Mouse (Mus musculus) right cerebral cortex, postnatal 4 days (tissue): ENCODE results near the gene Uba1.
A peak's percentile ranks its signal among the peaks of the same experiment; 100 is the strongest.

Experiments
- DNase-seq: peaks from one replicate; pipeline ENCODE4 v3.0.0-alpha.2; 2022

The Uba1 gene

DNA sequence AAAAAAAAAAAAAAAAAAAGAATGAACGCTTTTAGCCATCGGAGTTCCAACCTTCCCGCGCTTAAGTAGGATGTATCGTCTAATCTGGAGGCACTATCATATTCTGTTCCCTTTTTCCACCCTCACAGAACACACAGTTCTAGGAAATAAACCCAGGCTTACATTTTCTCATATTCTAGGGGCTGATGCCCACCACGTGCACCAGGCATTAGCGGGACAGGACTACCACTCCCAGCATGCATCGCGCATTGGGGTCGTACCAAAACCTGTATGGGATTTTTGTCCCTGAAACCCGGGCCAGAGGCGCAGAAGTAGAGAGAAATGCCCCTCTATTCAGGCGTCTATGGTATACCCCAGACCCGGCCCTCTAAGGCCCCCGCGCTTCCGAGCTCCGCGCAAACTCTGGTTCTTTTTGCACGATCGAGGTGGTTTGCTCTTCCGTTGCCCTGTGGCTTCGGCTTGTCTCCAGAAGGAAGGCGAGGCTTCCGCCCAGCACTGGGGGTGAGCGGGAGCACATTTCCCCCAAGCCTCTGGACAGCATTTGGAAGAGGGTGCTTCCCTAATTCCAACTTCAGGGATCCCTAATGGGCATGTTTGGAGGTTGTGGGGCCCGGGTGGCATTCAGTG, at the start of gene Uba1:
Gene Uba1 (plus strand): TSS at position 301 of the 627 bp plus-strand sequence.
- peak; percentile 73 for DNase-seq

DNA sequence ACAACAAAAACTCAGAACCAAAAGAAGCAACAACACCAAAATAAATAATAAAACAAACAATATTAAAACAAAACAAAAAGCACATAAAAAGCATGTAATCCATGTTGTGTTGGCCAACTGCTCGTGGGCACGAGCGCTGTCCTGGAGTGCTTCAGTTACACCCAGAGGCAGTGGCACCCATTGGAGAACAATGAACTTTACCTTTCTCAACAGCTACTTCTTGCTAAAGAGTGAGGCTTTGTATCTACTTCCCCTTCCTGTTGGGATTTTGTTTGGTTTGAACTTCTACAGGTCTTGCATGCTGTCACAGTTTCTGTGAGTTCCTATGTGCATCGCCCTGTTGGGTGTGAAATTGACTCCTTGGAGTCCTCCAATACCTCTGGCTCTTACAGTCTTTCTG, 49.6 kb upstream of the Uba1 start:
- no peak for DNase-seq

DNA sequence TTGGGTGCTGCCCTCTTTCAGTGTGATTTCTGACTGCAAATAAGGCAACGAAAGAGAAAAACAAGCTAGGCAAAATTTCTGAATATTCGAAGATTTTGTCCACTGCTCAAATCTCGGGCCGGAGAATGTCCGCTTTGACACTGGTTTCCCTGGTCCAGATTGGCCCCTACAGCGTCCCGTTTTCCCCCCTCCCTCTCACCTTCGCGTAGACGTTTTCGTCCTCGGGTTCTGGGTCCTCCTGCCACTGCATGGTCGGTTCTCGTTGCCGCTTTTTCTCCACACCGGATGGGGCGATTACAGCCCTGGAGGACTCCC, 41.3 kb upstream of the Uba1 start:
- no peak for DNase-seq

DNA sequence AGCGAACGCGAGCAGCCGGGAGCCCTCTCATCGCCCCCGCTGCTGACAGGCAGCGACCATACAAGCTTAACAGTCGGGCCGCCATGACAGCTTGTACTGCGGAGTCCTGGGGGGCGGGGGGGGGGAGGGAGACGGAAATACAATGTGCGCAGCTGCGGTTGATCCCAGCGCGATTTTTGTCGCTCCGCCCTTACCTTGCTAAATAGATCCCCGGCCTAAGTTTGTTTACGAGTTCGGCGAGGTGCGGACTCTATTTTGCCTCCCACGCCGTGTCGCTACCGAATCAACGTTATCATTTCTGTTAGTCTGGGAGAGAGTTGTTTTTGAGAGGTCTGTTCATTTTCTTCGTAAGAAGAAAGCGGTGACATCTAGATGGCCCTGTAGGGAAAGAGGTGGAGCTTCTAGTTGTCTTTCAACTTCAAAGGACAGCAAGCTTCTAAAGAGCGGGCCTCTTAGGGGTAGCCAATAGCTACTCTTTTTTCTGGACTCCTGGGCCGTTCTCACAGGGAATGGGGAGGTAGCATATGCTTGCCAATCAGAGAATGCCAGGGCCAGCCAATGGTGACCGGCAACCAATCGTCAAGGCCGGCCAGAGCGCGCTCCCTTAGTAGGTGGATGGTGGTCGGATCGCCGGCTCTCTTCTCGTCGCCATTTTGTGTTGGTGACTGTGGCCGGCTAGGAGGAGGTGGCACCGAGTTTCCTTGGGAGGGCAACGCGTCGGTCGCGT, 40.8 kb upstream of the Uba1 start, which contains the start of the genes Rbm10 and Ndufb11:
Gene Rbm10 (plus strand): TSS at position 328 of the 727 bp plus-strand sequence.
Gene Ndufb11 (minus strand): TSS at position 444 of the 727 bp plus-strand sequence.
- DNase-seq = peak; percentile 61

DNA sequence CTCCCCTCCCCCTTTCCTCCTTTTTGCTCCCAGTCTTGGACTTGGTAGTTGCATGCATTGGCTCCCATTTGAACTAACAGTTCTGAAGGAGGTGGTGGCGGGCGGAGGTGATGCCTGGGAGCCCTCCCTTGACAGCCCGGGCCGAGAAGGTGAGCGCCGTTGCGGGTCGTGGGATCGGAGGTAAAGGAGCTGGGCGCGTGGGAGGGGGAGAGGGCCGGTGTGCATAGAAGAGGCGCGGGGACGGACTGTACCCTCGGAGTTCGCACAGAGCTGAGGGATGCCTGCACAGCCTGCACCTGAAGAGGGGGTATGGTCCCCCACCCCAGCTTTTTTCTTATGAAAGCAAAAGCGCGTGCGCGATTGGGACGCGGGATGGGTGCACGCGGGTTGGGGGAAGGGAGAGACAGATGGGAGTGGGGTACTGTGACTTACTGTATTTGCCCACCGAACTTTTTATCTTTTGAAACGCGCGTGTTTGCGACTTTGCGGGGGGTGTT, 40.2 kb upstream of the Uba1 start:
- DNase-seq = peak; percentile 55

DNA sequence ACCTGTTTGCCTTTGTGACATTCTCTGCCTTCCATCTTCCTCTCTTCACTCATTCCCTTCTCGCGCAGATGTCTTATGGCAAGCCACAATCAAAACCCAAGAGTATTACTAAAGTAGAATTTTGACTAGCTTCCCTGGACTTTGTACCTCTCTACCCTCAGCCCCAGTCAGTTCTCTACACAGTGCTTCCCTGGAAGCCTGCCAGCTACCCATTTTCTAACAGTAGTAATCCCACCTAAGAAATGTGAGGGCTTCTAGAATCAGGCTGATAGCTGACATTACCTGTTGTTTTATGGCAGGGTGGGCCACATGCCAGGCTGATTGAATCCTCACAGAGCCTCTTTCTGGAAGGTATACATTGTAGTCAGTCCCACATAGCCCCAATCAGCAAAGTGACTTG, 20.0 kb upstream of the Uba1 start:
- DNase-seq = no peak

DNA sequence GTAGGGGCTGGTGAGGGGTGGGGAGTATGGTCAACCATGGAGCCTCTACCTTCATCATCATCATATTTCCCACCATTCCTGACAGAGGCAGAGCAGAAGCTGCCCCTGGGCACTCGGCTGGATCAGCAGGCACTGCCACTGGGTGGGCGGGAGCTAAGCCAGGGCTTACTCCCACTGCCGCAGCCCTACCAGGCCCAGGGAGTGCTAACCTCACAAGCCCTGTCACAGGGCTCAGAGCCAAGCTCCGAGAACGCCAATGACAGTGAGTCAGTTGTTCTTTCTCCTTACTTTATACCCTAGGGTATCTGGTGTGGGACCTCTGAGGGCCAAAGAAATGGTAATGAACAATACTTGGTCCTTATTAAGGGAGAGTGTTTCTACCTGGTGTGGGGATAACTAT, 13.3 kb upstream of the Uba1 start:
- no peak for DNase-seq

DNA sequence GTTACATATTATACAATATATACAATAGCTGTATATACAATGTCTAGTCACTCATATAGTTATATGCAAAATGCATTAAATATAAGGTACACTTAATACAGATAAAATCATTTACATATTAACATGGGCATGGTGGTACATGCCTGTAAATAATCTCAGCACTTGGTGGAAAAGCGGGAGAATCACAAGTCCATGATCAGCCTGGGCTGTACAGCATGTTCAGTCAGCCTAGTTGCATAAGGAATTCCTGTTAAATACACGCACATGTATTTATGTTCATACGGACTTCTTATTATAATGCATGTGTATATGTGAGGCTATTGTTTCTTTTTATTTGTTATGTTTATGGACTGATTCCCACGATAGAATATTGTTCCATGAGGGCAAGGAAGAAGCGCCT, 533 bp upstream of the Uba1 start:
- no peak for DNase-seq

DNA sequence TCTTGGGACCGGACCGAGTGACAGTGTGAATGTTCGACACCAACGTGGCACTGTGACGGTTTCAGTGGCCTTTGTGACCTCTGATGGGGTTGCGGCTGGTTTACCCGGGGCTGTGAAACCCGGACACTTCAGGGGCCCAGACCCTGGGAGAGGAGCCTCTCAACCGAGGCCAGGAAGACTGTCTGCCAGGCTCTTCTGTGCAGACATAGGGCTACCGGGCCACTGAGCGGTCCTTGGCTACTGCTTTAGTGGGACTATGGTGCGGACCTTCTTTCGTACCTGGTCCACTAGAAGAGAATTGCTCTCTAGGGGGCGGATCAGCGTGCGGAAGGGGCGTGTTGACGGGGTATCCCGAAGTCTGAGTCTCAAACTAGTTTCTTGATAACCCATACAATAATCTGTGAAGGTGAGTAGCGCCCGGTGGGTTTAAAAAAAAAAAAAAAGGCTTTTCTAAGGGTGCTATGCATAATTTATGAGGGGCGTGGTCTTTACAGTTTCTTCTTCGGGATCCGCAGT, 823 bp downstream of the Uba1 start:
- no peak for DNase-seq

DNA sequence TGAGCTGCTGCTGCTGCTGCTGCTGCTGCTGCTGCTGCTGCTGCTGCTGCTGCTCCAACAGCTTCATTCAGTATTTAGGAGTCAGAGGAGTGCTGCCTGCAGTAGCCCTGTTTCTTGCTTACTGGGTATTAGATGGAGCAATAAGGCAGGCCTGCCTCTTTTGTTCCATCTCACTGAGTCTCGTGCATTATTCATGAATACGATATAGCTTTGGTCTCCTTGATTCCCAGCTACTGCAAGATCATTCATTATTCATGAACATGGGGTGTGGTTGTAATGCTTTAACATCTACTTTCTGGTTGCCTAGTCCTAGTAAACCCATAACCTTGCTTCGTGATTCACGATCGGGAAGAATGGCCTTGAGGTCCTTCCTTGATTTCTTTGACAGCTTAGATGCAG, 4.2 kb downstream of the Uba1 start:
- DNase-seq = no peak

DNA sequence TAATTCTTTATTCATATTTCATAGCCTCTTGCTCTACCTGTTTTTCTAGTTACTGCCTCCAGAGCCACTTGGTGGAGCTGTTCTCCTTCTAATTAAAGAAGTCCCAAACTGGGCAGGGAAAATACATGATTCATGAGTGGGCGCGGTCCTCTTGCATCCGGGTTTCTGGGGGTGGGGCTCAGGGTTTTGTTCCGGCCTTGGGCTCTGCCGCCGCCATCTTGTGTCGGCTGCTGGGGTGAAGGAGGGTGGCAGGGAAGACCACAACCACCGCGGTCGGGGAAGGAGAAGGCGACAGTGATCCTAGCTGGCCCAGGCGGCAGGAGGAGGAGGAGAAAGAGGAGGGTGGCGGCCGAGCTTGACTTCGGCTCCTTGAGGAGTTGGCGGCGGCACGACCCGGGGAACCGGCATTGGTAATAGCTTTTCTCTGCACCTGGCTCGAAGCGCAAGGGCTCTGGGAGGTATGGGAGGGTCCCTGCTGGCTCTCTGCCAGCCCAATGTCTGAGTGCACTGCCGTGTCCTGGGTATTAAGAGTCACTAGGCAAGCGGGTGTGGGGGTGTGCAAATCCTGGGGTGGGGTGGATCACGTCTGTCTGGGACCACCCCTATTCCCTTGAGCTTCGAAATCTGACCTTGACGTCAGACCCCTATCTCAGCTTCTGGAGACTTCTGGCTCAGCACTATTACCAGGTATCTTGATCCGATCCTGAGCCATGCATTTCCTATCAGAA, 4.8 kb downstream of the Uba1 start:
- peak; percentile 70 for DNase-seq

DNA sequence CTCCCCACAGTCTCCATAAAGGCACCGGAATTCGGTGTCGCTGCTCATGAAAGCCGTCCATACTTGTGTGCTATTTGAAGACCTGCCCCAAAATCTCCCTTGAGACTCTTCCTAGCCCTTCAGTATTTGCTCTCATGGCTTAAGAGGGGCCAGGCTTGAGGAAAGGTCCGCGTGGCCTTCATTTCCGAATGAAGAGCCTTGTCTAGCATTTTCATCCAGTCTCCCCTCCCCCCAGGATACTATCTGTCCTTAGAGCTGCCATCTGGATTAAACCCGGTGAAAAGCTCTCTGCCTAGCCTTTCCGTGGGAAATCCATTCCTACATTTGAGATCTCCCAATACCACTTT, 5.3 kb downstream of the Uba1 start:
- DNase-seq = no peak

DNA sequence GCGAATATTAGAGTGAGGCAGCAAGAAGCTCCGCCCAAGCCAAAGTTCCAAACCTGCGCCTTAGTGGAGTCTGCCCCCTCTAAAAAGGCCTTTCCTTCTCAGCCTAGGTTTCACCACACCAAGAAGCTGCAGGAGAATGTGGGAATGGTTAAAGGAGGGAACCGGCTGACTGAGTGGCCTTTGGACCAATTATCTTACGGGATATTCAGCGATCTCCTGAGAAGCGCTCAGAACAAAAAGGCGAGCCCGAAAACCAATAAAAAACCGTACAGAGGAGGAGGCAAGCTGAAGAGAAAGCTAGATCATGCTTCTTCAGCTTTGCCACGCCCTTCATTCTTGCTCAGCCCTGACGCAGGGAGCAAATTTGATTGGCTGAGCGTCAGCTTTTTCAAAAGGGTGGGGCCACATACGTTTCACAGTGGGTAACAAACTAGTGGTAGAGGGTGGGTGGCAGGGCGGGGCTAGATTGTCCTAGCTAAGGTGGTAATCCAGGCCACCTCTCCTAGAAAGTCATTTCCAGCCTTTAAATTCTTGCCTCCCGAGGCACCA, 29.5 kb downstream of the Uba1 start, which contains the start of gene Cdk16:
Gene Cdk16 (plus strand): TSS at position 436 of the 549 bp plus-strand sequence.
- DNase-seq = peak; percentile 67

DNA sequence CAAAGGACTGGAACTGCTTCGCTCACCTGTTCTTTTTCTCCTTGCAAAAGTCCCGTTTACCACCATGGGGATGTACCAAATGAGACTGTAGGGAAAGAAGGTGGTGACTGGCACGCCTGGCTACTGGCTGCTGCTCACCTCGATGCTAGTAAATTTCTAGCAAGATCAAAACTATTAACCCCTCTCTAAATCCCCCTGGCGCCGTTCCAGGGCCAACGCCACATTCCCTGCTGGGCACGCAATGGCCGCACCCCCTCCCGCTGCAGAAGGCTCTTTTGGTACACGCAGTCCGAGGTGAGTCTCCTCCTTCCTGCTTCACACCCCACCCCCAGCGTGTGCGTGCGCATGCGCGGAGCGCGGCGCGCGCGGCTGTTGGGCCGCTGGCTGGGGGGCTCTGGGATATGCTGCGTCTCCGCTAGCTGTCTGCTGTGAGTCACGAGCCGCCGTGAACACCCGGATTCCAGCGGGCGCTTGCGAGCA, 30.0 kb downstream of the Uba1 start:
- peak; percentile 79 for DNase-seq

DNA sequence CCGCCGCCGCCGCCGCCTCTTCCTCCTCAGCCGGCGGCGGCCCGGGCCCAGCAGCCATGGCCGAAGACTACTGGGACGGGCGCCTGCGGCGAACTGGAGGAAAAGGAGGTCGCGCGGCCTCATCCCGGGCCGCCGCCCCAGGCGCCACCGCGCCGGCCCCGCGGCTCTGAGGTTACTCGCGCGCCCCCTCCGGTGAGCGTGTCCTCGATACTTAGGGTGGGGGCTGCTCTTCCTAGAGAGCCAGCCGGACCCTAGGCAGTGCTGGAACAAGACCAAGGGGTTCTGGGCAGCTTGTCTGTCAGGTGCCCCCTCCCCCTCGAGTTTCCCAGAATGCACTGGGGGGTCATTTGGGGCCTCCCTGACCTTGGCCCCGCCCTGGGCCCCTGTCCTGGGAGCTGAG, 30.5 kb downstream of the Uba1 start:
- DNase-seq = peak; percentile 54

DNA sequence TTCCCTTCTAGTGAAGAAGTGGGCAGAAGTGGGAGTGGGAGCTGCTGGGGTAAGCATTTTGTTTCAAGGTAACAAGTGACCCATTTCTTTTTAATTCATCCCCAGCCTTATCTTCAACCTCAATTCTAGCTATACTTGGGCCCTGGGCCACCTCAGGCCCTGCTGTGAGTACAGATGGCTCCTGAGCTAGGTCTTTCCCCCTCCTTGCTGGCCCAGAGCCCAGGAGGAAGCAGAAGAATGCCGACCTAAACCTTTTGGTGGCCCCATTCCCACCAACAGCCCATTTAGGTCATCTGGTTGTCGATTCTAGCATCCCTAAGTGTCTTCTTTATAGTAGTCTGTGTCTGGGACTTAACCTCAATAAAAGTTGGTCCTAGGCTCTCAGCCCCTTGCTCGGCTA, 33.4 kb downstream of the Uba1 start:
- no peak for DNase-seq

DNA sequence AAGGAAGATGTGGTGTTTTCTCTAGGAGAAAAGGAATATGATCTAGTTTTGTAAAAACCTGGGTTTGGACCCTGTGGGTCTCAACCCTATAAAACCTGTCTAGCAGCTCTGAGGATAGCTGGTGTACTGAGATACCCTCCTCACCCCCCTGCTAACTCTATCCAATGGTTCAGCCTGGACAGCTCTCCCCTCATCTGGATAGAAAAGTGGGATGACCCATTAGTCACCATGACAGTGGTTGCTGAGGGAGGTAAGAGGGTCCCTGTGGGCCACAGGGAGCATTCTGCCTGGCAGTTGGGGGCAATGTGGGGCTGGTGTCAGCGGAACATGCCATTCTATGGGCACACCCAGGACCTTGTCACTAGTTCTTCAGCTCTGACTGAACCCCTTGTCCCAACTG, 34.5 kb downstream of the Uba1 start:
- no peak for DNase-seq

DNA sequence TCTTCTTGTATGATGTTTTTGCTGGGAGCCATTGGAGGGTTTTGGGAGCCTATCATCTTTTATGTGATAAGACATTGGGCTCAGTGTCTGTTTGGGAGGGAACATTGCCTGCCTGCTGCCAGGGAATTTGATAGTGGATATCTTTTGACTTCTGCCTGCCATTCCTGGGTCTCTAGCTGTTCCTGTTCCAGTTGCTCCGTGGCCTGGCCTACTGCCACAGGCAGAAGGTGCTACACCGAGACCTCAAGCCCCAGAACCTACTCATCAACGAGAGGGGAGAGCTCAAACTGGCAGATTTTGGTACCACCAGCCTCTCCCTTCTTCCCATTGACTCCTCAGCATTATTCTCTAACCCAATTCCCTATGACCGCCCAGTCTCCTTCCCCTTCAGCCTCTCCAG, 37.7 kb downstream of the Uba1 start:
- DNase-seq = no peak

DNA sequence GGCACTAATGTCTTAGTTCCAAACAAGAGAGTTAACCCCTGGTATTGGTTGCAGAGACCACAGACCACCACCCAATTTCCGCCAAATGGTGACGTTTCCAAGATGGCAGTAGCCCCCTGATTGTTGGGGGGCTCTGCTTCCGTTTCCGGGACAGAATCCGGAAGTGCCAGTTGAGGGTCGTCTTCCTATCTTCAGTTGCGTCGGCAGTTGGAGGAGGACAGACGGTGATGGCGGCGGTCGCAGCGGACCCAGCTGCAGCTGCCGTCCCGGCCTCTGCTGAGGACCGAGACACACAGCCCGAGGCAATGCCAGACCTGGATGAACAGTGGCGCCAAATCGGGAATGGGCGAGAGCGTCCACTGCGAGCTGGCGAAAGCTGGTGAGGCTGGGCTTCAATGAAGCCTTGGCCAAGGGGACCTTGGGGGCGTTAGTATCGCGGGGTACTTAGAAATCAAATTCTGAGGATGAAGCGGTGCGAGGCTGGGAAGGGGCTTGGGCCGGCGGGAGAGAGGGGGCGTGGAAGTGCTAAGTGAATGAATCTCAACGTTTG, 45.7 kb downstream of the Uba1 start, which contains the start of gene Usp11:
Gene Usp11 (plus strand): TSS at position 166 of the 550 bp plus-strand sequence.
- peak; percentile 53 for DNase-seq

DNA sequence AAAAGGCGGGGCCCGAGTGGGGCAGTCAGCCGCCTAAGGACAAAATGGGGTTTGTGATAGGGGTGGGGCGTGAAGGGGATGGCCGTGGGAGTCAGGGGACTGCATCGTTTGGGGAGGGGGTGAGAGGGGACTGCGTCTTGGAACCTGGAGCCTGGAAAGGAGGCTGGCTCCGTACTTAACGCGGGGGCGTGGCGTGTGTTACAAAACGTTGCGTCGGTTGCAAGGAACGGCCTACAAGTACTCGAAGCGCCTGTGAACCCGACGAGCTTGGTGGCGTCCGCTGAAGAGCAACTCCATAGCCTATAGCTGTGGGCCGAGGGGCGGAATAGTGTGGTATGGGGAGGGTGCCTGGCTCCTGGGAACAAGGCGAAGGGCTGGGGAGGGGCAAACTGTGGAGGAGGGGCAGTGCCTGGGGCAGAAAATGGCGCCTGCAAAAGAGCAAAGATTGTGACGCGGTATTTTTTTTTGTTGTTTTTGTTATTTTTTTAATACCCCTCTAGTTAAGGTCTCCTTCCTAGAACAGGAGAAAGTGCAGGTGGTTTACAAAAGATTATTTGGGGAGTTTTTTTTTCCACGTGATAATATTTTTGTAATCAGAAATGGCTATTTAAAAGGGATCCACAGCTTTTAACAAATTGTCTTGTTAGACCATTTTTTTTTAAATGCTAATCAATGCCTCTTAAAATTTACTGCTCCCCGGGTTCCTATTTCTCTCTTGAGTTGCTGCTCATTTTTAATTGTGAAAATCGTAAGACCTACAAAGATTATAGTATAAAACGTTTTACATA, 46.4 kb downstream of the Uba1 start:
- peak; percentile 64 for DNase-seq

DNA sequence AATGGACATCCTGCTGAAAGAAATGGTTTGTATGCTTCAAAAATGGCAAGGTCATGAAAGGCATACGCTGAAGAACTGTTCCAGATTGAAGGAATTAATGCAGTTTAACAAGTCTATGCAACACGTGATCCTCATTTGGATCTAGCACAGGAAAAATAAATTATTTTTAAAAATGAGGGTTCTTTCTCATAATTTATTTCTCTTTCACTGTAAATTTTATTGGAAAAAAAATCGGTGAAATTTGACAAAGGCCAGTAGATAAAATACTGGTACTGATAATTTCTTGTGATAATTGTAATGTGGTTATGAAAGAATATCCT, 46.9 kb downstream of the Uba1 start:
- no peak for DNase-seq

DNA sequence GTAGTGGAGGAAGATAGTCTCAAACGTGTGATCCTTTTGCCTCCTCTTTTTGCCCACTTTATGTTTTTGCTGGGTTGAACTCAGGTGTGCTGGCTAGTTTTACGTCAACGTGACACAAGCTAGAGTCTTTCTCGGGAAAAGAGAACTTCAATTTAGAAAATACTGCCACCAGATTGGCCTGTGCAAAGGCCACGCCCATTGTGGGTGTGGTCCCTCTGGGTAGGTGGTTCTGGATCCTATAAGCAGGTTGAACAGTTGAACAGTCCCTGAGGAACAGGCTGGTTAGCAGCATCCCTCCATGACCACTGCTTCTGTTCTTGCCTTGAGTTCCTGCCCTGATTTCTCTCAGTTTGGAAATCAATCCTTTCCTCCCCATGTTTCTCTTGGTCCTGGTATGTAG, 70.6 kb downstream of the Uba1 start:
- no peak for DNase-seq
